Mouse (Mus musculus): ENCODE data around the gene Tubg2.
A peak's percentile ranks its signal among the peaks of the same experiment; 100 is the strongest.

Tubg2 gene

DNA sequence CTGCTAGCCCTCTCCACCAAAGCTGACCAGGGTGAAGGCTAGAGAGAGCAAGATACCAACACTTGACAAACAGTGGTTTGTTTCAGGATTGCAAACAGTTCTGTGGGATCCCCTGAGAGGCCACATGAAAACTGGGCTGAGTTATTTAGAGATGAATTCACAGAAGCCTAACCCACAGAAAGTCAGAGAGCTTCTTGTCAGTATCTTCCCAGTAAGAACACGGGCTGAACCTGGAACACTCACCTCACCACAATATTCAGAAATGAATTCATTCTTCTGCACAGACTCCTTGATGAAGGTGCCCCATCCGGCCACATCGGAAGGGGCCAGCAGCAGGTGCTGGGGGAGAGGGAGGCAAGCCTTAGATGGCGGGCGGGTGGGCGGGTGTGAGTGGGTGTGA lies 38.9 kb downstream of the Tubg2 start:
- no peak for DNase-seq (ENCODE audit: low spot score in 2 of 2)

DNA sequence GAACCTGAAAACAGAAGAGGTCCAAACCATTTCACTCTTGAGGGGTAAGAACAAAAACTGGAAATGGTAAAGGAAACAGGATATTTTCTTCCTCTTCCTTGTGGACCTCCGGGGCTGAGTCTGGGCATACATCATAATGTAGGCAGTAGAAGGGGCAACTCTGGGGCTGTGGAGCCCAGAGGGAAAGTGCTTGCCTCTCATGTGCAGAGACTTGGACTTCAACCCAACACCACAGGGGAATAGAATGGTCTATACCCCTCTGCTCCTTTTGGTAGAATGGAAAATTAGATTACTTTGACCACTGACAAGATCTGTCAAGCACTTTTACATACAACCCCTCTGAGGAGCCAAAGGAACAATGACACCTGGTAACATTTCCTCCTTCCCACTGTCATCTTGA lies 39.4 kb downstream of the Tubg2 start:
- DNase-seq (ENCODE audit: low spot score in 2 of 2): no peak

DNA sequence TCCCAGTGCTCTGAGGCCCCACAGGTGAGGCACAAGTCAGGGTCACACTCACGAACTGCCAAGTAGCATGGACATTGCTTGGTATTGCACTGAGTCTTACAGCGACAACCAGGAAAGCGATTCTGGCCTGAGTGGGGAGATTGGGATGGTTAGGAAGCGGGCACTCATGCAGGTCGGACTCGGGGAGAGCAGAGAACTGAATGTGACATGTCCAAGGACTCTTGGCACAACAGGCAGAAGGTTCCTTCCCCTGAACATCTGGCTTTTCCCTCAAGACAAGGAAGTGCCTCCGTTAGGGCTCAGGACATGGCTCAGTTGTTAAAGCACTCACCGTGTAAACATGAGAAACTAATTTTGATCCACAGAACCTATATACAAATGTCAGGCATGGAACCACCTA lies 39.9 kb downstream of the Tubg2 start:
- DNase-seq (ENCODE audit: low spot score in 2 of 2): no peak

DNA sequence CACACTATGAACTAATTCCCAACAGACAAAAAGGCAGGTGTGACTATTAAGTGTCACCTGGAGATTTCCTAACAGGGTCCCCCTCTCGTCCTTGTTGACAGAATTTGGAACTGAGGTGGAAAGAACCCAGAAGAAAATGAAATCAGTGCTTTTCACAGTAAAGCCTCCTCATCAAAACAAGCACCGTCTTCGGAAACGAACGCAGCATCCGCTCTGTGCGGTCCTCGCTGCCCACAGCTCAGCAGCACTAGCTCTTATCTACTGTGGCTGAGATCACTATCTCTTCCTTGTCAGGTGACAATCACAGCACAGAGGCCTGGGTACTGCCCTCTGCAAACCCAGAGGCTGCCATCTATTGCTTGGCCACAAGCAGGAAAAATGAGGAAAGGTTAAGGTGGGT lies 40.5 kb downstream of the Tubg2 start:
- DNase-seq (ENCODE audit: low spot score in 2 of 2): no peak

DNA sequence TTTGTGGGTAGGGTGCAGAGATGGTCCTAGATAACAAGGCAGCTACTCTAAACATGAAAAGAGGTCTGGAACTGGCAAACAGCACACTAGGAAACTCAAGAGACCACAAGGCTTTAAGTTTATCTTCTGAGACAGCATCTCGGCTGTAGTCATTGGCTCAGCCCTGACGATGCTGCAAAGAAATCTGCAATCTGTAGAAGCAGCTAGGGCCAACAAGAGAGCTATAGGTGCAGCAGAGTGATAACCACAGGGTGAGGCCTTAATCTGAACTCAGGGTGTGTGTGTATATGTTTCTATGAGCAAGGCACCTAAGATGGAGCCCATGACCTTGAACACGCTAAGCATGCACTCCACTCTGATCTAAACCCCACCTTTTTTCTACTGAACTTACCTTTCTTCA lies 43.8 kb downstream of the Tubg2 start:
- no peak for DNase-seq (ENCODE audit: low spot score in 2 of 2)

DNA sequence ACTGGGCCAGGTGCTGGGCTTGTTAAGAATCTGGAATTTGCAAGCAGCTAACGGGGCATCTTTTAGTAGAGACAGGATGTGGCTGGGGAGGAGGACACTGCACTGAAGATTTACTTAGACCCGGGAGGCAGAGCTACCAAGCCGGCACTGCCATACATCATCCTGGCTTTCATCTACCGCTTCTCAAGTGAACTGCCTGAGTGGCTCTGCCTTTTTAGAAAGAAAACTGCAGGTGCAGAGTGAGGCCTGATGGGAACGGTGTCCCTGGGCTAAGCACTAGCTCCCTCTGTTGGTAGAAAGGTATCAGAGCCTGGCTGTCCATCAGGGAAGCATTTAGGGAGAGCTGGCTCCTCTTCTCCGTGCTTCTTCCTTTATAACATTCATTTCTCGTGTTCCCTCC lies 45.3 kb downstream of the Tubg2 start:
- peak in 1 of 2 experiments; percentile 47 for DNase-seq (ENCODE audit: low spot score in 2 of 2)

All from spleen, postnatal 36 days (tissue).